In the genomic region with DNA sequence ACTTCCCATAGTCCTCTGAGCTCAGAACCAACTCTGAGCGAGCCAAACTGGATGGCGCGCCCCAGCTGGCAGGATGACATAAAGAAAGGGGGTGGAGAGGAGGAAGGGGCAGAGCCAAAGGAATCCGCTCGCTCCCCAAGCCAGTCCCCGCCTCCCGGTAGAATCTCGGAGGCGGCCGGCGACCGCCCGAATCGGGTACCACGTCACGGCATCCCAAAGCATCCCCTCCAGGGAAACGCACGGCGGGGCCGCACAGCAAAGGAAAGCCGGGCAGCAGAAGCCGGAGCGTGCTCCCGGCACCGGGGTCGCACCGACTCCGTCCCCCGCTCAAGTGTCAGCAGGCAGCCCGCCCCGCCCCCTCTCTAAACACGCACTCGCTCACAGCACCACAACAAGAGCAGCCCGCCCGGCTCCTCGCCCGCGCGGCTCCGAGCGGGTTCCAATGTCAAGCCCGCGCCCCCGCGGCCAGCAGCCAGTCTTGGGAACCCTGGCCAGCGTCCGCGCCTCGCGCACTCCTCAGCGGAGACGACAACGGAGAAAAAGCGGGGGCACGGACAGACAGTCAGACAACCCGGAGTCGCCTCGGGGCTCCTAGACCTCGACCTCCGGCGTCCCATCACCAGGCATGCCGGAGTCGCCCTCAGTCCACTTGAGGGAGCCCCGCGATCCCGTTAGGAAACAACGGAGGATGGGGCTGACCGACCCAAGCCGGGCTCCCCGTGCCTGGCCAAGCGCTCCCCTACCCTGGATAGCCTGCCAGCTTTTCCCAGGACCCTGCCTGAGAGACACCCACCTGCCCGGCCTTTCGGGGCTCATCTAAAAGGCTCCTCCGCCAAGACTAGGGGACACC, we compare ENCODE assay signal across 1 mouse cellular context.
A peak's percentile ranks its signal among the peaks of the same experiment; 100 is the strongest.
TF ChIP-seq lines count a peak whose summit lies in the region.

No protein-coding gene starts in this region.

TF ChIP-seq in MEL, 35 proteins besides CTCF, POLR2A, EP300 and RAD21 (continued from another document):
- TF ChIP-seq POLR2AphosphoS2 (IDR thresholded peaks at IDR 0.05; ENCODE audit: low read length) (0 out of 2 replicates have a peak, but pooled peaks have one; percentile 40), ZMIZ1 (IDR thresholded peaks at IDR 0.05; ENCODE audit: low read depth, low read length) (no peak), SIN3A (IDR thresholded peaks at IDR 0.05; ENCODE audit: low read length) (peak; percentile 92), UBTF (IDR thresholded peaks at IDR 0.05; ENCODE audit: borderline replicate concordance, insufficient read depth, low read depth, low read length) (no peak), ETS1 (IDR thresholded peaks at IDR 0.05; ENCODE audit: low read depth, low read length) (peak; percentile 68), CHD2 (IDR thresholded peaks at IDR 0.05; ENCODE audit: low read length) (no peak), HCFC1 (IDR thresholded peaks at IDR 0.05; ENCODE audit: low read depth, low read length) (no peak; the same call in 1 of the 2 replicates), TCF12 (IDR thresholded peaks at IDR 0.05; ENCODE audit: low read depth, low read length) (no peak), MYB (IDR thresholded peaks at IDR 0.05; ENCODE audit: low read depth, low read length) (no peak)
TF ChIP-seq in MEL: peak in this region for 9.
